Mouse (Mus musculus) v-Abl transformed pro-B cells (cell line): ENCODE measurements around the gene Mboat7.

ENCODE experiments used
- in situ Hi-C, 2 experiments: fragments of 400-800 bp; cut with MboI; formaldehyde crosslinking; loops; one replicate each; pipeline ENCODE4 v1.15.1; 2025; ENCODE audit not compliant: unreplicated experiment in 2 of 2

The Mboat7 gene

GRCm38 (mm10) chr7:3656966-3657365 is 36.4 kb downstream of the Mboat7 start:
- in situ Hi-C loops, result no loop called here

GRCm38 (mm10) chr7:3646641-3647040 is 46.7 kb downstream of the Mboat7 start:
- in situ Hi-C loops, result loop anchor here in 1 of 2 experiments (5.0 kb wide), 1 partner anchor 56 kb away; the partner anchor contains the start of gene Rps9

DNA sequence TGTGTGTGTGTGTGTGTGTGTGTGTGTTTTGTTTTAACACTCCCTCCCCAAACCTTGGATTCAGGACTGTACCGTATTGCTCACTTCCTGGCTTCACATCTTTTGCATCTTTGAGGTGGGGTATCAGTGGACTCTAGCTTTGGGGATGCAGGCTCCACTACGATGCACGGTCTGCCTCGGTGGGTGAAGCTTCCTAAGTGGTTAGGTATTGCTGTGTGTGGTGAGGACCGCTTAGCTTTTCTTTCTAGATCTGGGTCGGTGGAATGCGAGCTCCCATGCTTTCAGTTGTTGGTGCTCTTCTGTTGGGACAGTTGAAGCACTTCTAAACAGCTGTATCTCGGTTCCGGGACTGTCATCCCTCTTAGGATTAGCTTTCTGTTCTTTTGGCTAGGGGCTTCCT is 47.1 kb downstream of the Mboat7 start:
- in situ Hi-C loops, result loop anchor here in 1 of 2 experiments (5.0 kb wide), 1 partner anchor 56 kb away; the partner anchor contains the start of gene Rps9

GRCm38 (mm10) chr7:3645488-3646025 is 47.8 kb downstream of the Mboat7 start:
- in situ Hi-C loops, result loop anchor here in 1 of 2 experiments (5.0 kb wide), 1 partner anchor 57 kb away; the partner anchor contains the start of gene Rps9

DNA sequence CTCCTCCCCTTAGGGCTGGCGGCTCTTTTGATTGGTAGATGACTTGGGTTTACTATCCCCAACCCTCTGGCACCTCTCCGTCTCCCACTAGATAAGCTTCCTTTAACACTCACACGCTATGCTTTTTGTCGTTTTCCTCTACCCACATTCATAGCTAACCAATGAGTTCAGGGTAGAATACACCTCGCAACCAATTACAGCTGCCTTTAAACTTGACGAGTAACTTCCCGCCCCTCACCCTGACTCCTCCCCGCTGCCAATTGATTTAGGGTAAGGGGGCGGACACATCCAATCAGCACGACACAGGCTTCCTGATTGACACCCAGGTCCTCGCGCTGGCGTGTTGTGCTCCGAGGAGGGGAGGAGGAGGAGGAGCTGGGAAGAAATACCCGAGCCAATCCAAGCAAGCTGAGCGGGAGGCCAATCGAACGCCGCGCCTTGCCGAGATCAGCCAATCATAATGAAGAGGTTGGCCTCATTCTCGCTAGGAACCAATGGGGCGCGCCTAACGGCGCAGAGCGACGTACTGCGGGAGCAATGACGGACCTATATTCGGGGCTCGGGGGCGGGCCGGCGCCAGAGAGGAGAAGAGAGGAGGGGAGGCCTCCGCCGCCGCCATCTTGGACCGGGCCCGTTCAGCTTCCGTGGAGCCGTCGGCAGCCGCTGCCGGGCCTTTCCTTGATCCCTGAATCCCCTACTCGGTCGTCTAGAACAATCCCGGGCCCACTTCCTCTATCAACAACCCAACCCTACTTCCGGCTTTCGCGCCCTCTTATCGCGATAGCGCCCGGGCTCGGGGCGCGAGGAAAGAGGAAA is 48.4 kb downstream of the Mboat7 start, which contains the start of gene Cnot3:
Gene Cnot3, plus strand, starts transcription at position 597 of the 816 bp plus-strand sequence.
- in situ Hi-C loops, result loop anchor here in 1 of 2 experiments (5.0 kb wide), 1 partner anchor 57 kb away; the partner anchor contains the start of gene Rps9

DNA sequence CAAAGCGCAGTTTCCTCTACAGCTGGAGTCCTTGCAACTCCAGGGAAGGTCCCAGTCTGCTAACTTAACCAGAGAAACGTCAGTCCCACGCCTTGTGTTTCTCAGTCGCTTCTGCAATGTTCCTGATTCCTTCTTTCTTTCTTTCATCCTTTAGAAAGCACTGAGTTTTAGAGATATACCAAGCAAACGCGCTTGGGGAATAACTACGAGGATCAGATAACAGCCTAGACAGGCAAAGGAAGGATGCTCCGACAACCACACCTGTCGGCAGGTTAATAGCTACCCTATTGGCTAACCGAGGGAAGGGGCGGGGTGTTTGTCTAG is 49.0 kb downstream of the Mboat7 start:
- in situ Hi-C loops, result no loop called here

DNA sequence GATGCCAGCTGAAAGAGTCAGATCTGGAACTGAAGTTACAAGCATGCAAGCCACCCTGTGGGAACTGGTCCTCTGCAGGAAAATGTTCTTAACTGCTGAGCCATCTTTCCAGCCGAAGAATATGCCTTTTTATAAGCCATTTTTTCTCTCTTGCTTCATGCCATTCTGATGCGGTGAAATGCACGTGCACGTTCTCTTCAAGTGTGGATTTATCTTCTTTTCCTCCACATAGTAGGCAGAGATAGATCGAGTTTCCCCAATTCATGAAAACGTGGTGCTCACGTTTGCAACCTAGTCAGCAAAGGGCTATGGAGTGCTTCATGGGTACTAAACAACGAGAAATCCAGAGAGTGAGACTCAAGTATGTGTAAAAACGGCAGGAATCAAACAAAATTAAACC is 49.5 kb downstream of the Mboat7 start:
- in situ Hi-C loops, result no loop called here

DNA sequence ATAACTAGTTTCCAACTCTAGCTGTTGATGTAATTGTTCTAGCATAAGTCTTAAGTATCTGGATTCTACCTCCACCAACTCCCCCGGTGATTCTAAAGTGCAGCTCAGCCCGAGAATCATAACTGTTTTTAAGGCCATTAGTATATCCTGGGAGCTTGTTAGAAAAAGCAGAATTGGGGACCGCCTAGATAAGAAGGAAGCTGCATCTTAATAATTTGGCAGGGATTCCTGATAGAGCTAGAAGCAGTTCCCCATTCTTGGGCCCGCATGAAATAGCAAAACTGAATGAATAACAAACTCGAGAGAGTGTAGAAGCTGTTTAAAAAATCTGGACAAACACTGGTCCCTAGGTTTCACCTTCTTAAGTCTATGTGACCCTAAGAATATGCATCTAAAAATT is 49.9 kb downstream of the Mboat7 start:
- in situ Hi-C loops, result no loop called here

DNA sequence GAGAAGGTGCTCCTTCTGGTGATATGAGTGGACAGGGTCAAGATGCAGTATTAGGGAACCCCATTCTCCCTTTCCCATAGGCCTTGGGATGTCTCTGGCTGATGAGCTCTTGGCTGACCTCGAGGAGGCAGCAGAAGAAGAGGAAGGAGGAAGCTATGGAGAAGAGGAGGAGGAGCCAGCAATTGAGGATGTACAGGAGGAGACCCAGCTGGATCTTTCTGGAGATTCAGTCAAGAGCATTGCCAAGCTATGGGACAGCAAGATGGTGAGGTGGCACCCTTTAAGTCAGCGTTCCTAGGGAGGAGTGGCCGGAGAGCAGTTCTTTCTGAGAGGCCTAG is 62.9 kb downstream of the Mboat7 start:
- in situ Hi-C loops, result no loop called here

GRCm38 (mm10) chr7:3629543-3630477 is 63.5 kb downstream of the Mboat7 start, which contains the start of the genes Tfpt and Prpf31:
TSS of gene Tfpt (minus strand) at chr7:3629929.
TSS of gene Prpf31 (plus strand) at chr7:3629985.
- in situ Hi-C loops, result loop anchor here in 1 of 2 experiments (5.0 kb wide), 1 partner anchor 67 kb away; no protein-coding TSS in a partner anchor

DNA sequence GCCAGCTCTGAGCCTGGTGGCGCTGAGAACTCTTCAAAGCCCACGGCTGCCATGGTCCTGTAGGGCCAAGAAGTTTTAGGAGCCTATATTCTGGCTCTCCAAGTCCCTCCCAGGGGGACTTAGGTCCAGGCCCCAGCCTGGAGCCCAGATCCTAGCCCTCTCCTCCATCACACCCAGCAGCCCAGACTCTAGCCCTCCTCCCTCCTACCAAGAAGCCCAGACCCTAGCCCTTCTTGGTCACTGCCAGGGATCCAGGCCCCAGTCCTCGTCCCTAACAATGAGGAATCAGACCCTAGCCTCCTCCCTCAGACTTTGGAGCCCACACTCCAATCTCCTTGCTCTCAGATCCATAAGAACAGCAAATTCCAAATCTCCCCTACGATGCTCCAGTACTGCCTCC is 64.3 kb downstream of the Mboat7 start:
- in situ Hi-C loops, result loop anchor here in 1 of 2 experiments (5.0 kb wide), 1 partner anchor 68 kb away; no protein-coding TSS in a partner anchor
